Mouse (Mus musculus) G1E (cell line): ENCODE measurements around the gene Gprc5c.

ENCODE experiments used
- CTCF ChIP-seq: IDR thresholded peaks from 2 replicates; pipeline ENCODE4 v1.5.1; 2012; ENCODE audit warnings: low read depth, low read length, inconsistent platforms, mixed read lengths
- GATA1 ChIP-seq: IDR thresholded peaks from 2 replicates; pipeline ENCODE4 v1.6.1; 2012; ENCODE audit warnings: borderline replicate concordance, low read length, inconsistent platforms, mixed read lengths
- GATA2 ChIP-seq: IDR thresholded peaks from 2 replicates; pipeline ENCODE4 v1.6.1; 2012; ENCODE audit warnings: low read depth, low read length, inconsistent platforms, borderline replicate concordance
- POLR2AphosphoS5 ChIP-seq: IDR thresholded peaks from 2 replicates; pipeline ENCODE4 v1.6.1; 2012; ENCODE audit warnings: low read depth, low read length, inconsistent platforms; ENCODE audit not compliant: insufficient replicate concordance

DNA sequence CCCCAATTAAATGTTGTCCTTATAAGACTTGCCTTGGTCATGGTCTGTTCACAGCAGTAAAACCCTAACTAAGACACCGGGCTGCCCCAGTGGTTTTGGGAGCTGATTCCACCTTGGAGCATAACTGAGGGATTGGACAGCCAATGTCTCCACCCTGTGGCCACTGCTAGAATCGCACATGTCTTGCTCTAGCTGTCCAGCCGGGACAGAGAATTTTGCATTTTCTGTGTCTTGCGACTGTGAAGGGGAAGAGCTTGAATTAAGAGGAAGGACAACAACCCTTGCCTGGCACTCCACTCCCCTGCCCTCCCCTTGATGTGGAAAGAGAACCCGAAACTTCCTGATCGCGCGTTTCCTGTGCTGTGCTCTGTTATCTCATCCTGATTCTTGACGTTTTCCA is 61.9 kb downstream of the Gprc5c start:
- TF ChIP-seq CTCF (no peak), POLR2AphosphoS5 (no peak), GATA2 (no peak), GATA1 (no peak)
